Mouse (Mus musculus): ENCODE results near the gene Il27. TPM values are rescaled to one million over a fixed set of nuclear protein-coding genes. Genes with fewer than 3 reads are reported as not detected.

The Il27 gene
- polyA plus RNA-seq, 1 experiment: not detected

DNA sequence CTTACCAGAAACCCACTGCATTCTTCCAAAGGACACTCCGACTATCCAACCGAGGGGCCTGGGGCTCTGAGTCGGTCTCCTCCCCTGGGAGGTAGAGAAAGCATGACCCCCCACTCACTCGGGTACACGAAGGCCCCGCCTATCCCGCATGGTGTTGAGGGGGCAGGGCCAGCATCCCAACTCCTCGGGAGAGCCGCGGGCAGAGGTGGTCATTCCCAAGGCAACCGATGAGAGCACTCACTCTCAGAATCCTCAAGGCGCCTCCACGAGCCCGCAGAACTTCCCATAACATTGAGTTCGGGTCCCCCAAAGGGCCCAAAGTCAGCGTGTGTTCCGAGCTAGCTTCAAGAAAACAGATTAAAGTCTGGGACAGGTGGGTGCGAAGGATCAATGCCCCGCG, 12.0 kb downstream of the Il27 start:
- TF ChIP-seq GATA1 (IDR thresholded peaks at IDR 0.05; ENCODE audit: low read length): no peak

DNA sequence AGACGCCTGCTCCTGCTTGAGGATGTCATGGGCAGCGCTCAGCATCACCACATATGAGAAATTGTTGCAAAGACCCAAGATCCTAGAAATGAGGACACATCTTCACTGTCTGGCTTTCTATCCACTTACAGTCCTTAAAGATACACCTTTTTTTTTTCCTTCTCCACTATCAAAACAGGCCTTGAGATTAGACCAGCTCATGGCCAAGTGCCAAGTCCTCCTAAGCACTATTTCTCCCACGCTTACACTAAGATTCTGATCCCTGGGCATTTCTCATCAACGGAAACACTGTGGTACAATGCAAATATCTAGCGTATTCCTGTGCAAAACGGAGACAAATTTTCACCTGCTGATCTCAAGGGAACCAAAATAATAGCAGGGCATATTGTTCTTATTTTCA, 13.1 kb downstream of the Il27 start:
- no peak for TF ChIP-seq GATA1 (IDR thresholded peaks at IDR 0.05; ENCODE audit: low read length)

DNA sequence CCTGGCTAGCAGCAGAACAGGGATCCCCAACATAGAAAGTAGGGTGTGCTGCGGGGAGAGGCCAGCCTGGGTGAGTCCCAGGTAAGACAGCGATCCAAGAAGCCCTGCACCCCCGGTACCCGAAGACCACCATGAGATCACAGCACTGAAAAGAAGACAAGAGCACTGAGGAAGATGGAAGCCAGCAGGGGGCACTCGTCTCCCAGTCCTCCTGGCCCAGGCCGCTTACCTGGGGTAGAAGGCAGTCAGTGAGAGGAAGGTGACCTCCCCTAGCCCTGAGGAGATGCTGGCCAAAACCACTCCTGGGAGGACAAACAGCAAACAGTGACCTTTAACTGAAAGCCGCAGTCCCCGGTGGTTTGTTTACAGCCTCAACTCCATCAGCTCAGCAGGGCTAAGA, 15.6 kb downstream of the Il27 start:
- no peak for TF ChIP-seq GATA1 (IDR thresholded peaks at IDR 0.05; ENCODE audit: low read length)

DNA sequence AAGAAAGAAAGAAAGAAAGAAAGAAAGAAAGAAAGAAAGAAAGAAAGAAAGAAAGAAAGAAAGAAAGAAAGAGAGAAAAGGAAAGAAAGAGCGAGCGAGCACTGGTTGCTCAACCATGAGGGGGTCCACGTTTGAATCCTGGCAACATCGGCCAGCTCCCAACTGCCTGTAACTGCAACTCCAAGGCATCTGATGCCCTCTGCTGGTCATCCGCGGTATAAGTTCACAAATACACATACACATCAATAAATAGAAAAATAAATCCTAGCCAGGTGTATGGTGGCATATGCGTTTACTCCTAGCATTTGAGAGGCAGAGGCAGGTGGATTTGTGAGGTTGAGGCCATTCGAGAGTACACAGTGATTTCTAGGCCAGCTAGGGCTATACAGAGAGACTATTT, 17.8 kb downstream of the Il27 start:
- TF ChIP-seq GATA1 (IDR thresholded peaks at IDR 0.05; ENCODE audit: low read length): no peak

DNA sequence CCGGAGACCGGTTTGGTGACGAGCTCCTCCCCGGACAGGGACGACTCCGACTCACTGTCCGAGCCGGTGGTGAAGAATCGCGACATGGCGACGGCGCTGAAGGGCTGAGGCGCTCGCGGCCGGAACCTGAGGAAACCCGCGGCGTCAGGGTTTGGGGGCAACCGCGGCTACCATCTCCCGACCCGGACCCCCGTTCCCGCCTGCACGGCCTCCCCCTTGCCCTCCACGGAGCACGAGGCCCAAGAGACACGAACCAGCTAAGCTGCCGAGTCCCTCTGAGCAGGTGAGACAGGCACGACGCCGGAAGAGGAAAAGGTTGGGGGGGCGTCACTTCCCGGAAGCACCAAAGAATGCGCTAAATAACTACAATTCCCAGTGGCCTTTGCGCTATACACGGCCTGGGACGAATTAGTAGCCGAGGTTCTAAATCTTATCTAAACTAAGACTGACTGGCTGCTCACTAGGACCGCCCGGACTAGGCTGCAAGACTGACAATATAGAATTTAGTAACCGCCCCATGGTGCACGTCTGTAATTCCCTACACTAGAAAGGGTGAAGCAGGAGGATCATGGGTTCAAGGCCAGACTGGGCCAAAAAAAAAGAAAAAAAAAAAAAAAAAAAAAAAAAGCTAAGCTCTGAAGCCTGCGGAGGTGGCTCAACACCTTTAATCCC, 28.5 kb downstream of the Il27 start, which contains the start of gene Eif3c:
TSS of gene Eif3c (minus strand) at position 318 of the 672 bp plus-strand sequence.
- TF ChIP-seq GATA1 (IDR thresholded peaks at IDR 0.05; ENCODE audit: low read length): no peak

DNA sequence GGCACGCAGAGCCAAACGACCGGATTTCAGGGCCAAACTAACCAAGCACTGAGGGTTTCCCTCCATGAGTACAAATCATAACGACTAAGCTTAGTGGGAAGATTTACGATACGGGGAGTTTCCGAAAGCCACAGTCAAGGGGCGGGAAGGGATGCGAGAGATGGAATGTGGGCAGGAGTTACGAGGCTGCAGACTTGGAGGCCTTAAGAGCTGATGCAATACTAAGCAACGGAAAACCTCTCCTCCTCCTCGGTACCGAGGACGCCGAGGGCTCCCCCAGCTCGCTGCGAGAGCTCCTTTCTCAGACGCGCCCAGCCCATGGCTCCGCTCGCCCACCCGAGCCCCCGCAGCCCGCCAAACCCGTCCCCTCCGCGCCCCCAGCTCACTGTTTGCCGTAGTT, 29.0 kb downstream of the Il27 start:
- no peak for TF ChIP-seq GATA1 (IDR thresholded peaks at IDR 0.05; ENCODE audit: low read length)

DNA sequence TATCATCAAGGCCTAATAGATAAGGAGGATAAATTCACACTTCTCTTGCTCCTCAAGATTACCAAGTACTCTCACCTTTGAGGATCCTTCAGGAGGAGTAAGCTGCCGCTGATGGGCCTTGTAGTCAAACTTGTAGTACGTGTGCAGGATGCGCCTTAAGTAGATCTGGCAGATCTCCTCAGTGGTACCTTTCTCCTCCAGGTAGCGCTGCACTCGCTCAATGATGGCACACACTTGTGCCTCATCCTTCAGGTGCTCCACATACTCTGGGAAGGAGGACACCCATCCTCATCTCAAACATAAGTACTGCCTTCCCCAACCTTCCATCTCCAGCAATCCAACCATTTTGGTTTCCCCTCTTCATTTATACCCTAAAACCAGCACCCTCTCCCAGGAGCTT, 38.1 kb downstream of the Il27 start:
- TF ChIP-seq GATA1 (IDR thresholded peaks at IDR 0.05; ENCODE audit: low read length): no peak

DNA sequence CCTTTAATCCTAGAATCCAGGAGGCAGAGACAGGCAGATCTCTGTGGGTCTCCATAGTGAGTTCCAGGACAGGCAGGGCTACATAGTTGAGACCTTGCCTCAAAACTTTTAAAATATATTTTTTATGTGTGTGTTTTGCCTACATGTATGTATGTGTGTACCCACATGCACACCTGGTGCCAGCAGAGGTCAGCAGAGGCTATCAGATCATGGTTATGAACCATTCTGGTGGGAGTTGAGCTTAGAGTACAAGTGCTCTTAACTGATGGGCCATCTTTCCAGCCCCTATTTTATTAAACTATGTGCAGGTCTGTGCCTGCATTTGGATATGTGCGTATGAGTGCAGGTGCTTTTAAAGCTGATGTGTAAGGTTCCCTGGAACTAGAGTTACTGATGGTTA, 39.9 kb downstream of the Il27 start:
- no peak for TF ChIP-seq GATA1 (IDR thresholded peaks at IDR 0.05; ENCODE audit: low read length)

DNA sequence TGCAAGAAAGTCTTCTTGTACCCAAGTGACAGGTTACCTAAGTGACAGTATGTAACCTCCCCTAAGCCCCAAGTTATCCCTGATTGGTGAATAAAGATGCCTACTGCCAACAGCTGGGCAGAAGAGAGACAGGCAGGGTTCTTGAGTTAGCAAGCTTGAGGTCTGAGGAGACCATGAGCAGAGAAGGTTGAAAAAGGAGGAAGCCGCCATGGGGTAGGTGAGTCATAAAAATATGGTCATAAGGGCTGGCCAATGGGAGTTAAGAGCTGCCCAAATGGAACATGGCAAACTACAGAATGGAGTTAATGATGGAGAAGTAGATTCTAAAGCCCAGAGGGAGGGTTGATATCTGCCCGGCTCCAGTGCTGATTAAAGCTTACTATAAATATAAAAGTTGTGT, 49.1 kb downstream of the Il27 start:
- TF ChIP-seq GATA1 (IDR thresholded peaks at IDR 0.05; ENCODE audit: low read length): no peak

DNA sequence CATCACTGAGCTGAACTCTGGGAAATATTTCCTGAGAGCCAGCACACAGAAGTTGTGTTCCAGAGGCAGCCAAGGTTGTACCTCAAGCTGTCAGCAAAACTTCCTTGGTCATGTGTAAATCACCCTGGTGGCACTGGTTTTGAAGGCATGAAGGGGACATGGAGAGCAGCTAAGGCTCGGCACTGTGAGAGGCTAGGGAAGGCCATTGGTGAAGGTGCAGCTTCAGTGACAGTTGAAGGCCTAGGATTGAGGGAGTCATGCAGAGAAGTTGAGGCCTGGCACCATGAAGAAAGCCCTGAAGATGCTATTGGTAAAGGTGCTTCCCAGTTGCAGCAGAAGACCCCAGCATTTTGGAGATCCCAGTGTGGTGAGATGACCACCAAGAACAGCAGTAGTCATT, 53.1 kb downstream of the Il27 start:
- no peak for TF ChIP-seq GATA1 (IDR thresholded peaks at IDR 0.05; ENCODE audit: low read length)

Other genes starting within 250 kb of the Il27 start
- 39.8 and 40.7 TPM in 2 replicates for gene Lat, start 225.4 kb downstream of the Il27 start, polyA plus RNA-seq (2012)
- 73.9 and 89.7 TPM in 2 replicates for gene Spns1, start 217.5 kb downstream of the Il27 start, polyA plus RNA-seq (2012)
- 5.3 and 5.9 TPM in 2 replicates for gene Nfatc2ip, start 198.2 kb downstream of the Il27 start, polyA plus RNA-seq (2012)
- gene Cd19, start 180.1 kb downstream of the Il27 start, polyA plus RNA-seq (2012): not detected in 2 replicates
- gene Rabep2, start 166.2 kb downstream of the Il27 start, polyA plus RNA-seq (2012): 30.3 and 38.5 TPM in 2 replicates
- gene Atp2a1, start 131.8 kb downstream of the Il27 start, polyA plus RNA-seq (2012): not detected in 2 replicates
- gene Sh2b1, start 119.5 kb downstream of the Il27 start, polyA plus RNA-seq (2012): 76.8 and 80.0 TPM in 2 replicates
- 56.0 and 136 TPM in 2 replicates for gene Tufm, start 107.6 kb downstream of the Il27 start, polyA plus RNA-seq (2012)
- gene Atxn2l, start 91.5 kb downstream of the Il27 start, polyA plus RNA-seq (2012): 756 and 802 TPM in 2 replicates
- gene Eif3c, start 28.5 kb downstream of the Il27 start, polyA plus RNA-seq (2012): 110 and 118 TPM in 2 replicates
- gene Apobr, start 10.0 kb downstream of the Il27 start, polyA plus RNA-seq (2012): 0.21 and 0.26 TPM in 2 replicates
- 5.7 and 6.6 TPM in 2 replicates for gene Cln3, start 9.1 kb downstream of the Il27 start, polyA plus RNA-seq (2012)
- gene Nupr1, start 35.9 kb upstream of the Il27 start, polyA plus RNA-seq (2012): 5.6 and 7.9 TPM in 2 replicates
- 68.8 and 176 TPM in 2 replicates for gene Sgf29, start 54.4 kb upstream of the Il27 start, polyA plus RNA-seq (2012)
- gene Sult1a1, start 81.5 kb upstream of the Il27 start, polyA plus RNA-seq (2012): not detected in 2 replicates
- 143 and 256 TPM in 2 replicates for gene Bola2, start 100.5 kb upstream of the Il27 start, polyA plus RNA-seq (2012)
- gene Slx1b, start 100.8 kb upstream of the Il27 start, polyA plus RNA-seq (2012): 3.4 and 8.5 TPM in 2 replicates
- 13.7 TPM in 2 replicates for gene Coro1a, start 112.8 kb upstream of the Il27 start, polyA plus RNA-seq (2012)
- 35.7 and 44.2 TPM in 2 replicates for gene Mapk3, start 164.7 kb upstream of the Il27 start, polyA plus RNA-seq (2012)
- gene Gdpd3, start 171.4 kb upstream of the Il27 start, polyA plus RNA-seq (2012): 3.3 and 3.7 TPM in 2 replicates
- gene Ypel3, start 182.0 kb upstream of the Il27 start, polyA plus RNA-seq (2012): 29.3 and 38.2 TPM in 2 replicates
- 0.23 and 0.55 TPM in 2 replicates for gene Tbx6, start 186.5 kb upstream of the Il27 start, polyA plus RNA-seq (2012)
- gene Ppp4c, start 197.6 kb upstream of the Il27 start, polyA plus RNA-seq (2012): 185 and 249 TPM in 2 replicates
- 0.35 and 0.56 TPM in 2 replicates for gene Fam57b, start 202.7 kb upstream of the Il27 start, polyA plus RNA-seq (2012)
- gene 4930451I11Rik, start 236.7 kb upstream of the Il27 start, polyA plus RNA-seq (2012): not detected in 2 replicates

Data from G1E-ER4 (cell line).